Mouse (Mus musculus) ES-E14 (cell line): ENCODE measurements around the gene Lhfpl2. TPM values are rescaled to one million over a fixed set of nuclear protein-coding genes. Genes with fewer than 3 reads are reported as not detected.

Experiments used
- DNase-seq: peaks from one replicate; pipeline ENCODE4 v3.0.0-alpha.2; 2013; ENCODE audit warnings: low read depth, low spot score
- H3K27ac ChIP-seq: 2 replicates; pipeline ENCODE4 v1.5.1; 2012; ENCODE audit warnings: low read depth, mild to moderate bottlenecking, low read length, moderate library complexity, mixed read lengths; ENCODE audit not compliant: poor library complexity, insufficient read depth, severe bottlenecking
- H3K36me3 ChIP-seq: 2 replicates; pipeline ENCODE4 v1.6.1; 2012; ENCODE audit warnings: mild to moderate bottlenecking, low read length, moderate library complexity, mixed read lengths; ENCODE audit not compliant: control insufficient read depth, poor library complexity, insufficient read depth, severe bottlenecking
- H3K4me1 ChIP-seq, 2 experiments: fragments of 150-350 bp in 1 of 2; sonication (generic) in 1 of 2; 2 replicates each; pipeline ENCODE4 v1.6.1; 2012; ENCODE audit warnings: low read length in 2 of 2, mild to moderate bottlenecking in 1 of 2, mixed read lengths in 1 of 2; ENCODE audit not compliant: control insufficient read depth in 2 of 2, insufficient read depth in 2 of 2, poor library complexity in 1 of 2
- H3K4me3 ChIP-seq, 2 experiments: fragments of 150-350 bp in 1 of 2; sonication (generic) in 1 of 2; 2 replicates each; pipeline ENCODE4 v1.5.1; 2012; ENCODE audit warnings: low read length in 2 of 2, low read depth in 1 of 2, mild to moderate bottlenecking in 1 of 2, mixed read lengths in 1 of 2; ENCODE audit not compliant: insufficient read depth in 1 of 2, poor library complexity in 1 of 2, severe bottlenecking in 1 of 2
- H3K9ac ChIP-seq: 2 replicates; pipeline ENCODE4 v1.6.1; 2012; ENCODE audit warnings: low read depth, mild to moderate bottlenecking, low read length, mixed read lengths; ENCODE audit not compliant: poor library complexity, insufficient read depth, severe bottlenecking
- H3K9me3 ChIP-seq: fragments of 150-350 bp; sonication (generic); 2 replicates; pipeline ENCODE4 v1.6.1; 2012; ENCODE audit warnings: low read depth, mild to moderate bottlenecking, low read length; ENCODE audit not compliant: control insufficient read depth, insufficient read depth
- CHD2 ChIP-seq: IDR thresholded peaks from 2 replicates; pipeline ENCODE4 v1.6.1; 2014; ENCODE audit warnings: mild to moderate bottlenecking, low read depth, low read length, inconsistent platforms
- HCFC1 ChIP-seq: IDR thresholded peaks from 2 replicates; pipeline ENCODE4 v1.6.1; 2012; ENCODE audit warnings: low read length, inconsistent platforms, borderline replicate concordance; ENCODE audit not compliant: insufficient read depth
- MAFK ChIP-seq: IDR thresholded peaks from 2 replicates; pipeline ENCODE4 v1.6.1; 2014; ENCODE audit warnings: mild to moderate bottlenecking, low read depth, low read length, inconsistent platforms; ENCODE audit not compliant: insufficient read depth
- ZC3H11A ChIP-seq: IDR thresholded peaks from 2 replicates; pipeline ENCODE4 v1.6.1; 2012; ENCODE audit warnings: low read depth, mild to moderate bottlenecking, inconsistent platforms, low read length, borderline replicate concordance
- ZNF384 ChIP-seq: IDR thresholded peaks from 2 replicates; pipeline ENCODE4 v1.6.1; 2012; ENCODE audit warnings: low read depth, low read length, inconsistent platforms
- in situ Hi-C, 2 experiments: fragments of 600-800 bp; cut with MboI; formaldehyde crosslinking; loops; one replicate each; pipeline ENCODE4 v1.15.1; 2025; ENCODE audit warnings: low sequenced_read_pairs in 2 of 2, inconsistent platforms in 1 of 2; ENCODE audit not compliant: unreplicated experiment in 2 of 2
- total RNA-seq: library from RNA; depleted of rRNA; stranded (reverse); fragments of 300-350 nt; gene quantifications from 2 replicates; pipeline ENCODE4 v1.2.3, GENCODE M21; 2012

The Lhfpl2 gene
- total RNA-seq, 1 experiment, result 8.8 TPM

- TF ChIP-seq ZC3H11A, result no peak
- no peak for TF ChIP-seq ZNF384
- no peak for TF ChIP-seq HCFC1
- TF ChIP-seq MAFK, result no peak
- TF ChIP-seq CHD2, result no peak
- no peaks in the 10 kb centered on the region for H3K9me3 ChIP-seq
- no peak for DNase-seq
- H3K9ac ChIP-seq, result no peak overlapping the region
- peaks cover 5% of the 10 kb centered on the region; the same call in 1 of the 2 replicates for H3K36me3 ChIP-seq
- no peak overlapping the region for H3K27ac ChIP-seq
- in situ Hi-C loops, result no loop called here
- H3K4me1 ChIP-seq, result no peaks in the 10 kb centered on the region
- H3K4me3 ChIP-seq, result no peak overlapping the region
Observed at GRCm38 (mm10) chr13:94212716-94213115, 155.1 kb downstream of the Lhfpl2 start.

- H3K9ac ChIP-seq, result no peak overlapping the region
- H3K36me3 ChIP-seq, result no peaks in the 10 kb centered on the region
- in situ Hi-C loops, result no loop called here
- DNase-seq, result no peak
- 0 out of 4 replicates have a peak, but pooled peaks cover 0 to 2% of the 10 kb centered on the region in 2 experiments for H3K4me1 ChIP-seq
- TF ChIP-seq MAFK, result no peak
- TF ChIP-seq CHD2, result no peak
- no peak overlapping the region for H3K27ac ChIP-seq
- H3K9me3 ChIP-seq, result no peaks in the 10 kb centered on the region
- no peak overlapping the region for H3K4me3 ChIP-seq
Observed at GRCm38 (mm10) chr13:94223609-94224008, 166.0 kb downstream of the Lhfpl2 start.

GRCm38 (mm10) chr13:94224717-94225705 is 167.4 kb downstream of the Lhfpl2 start:
- Histone ChIP-seq H3K4me1 (0 out of 4 replicates have a peak, but pooled peaks cover 0 to 2% of the 10 kb centered on the region in 2 experiments), H3K4me3 (peak overlapping the region; percentile 38 to 50), H3K36me3 (0 out of 2 replicates have a peak, but pooled peaks cover 2% of the 10 kb centered on the region), H3K27ac (no peak overlapping the region), H3K9ac (peak overlapping the region; percentile 64), H3K9me3 (no peaks in the 10 kb centered on the region)
- in situ Hi-C loops, result no loop called here
- TF ChIP-seq ZC3H11A, result no peak
- TF ChIP-seq ZNF384, result no peak
- no peak for TF ChIP-seq CHD2
- TF ChIP-seq HCFC1, result no peak
- no peak for TF ChIP-seq MAFK
- DNase-seq, result no peak

- H3K36me3 ChIP-seq, result 0 out of 2 replicates have a peak, but pooled peaks cover 2% of the 10 kb centered on the region
- TF ChIP-seq MAFK, result no peak
- TF ChIP-seq CHD2, result no peak
- TF ChIP-seq ZC3H11A, result no peak
- TF ChIP-seq HCFC1, result no peak
- TF ChIP-seq ZNF384, result no peak
- no peak overlapping the region for H3K4me3 ChIP-seq
- no peak overlapping the region for H3K9ac ChIP-seq
- in situ Hi-C loops, result no loop called here
- no peak overlapping the region for H3K27ac ChIP-seq
- no peak for DNase-seq
- peaks cover 0 to 4% of the 10 kb centered on the region in 2 experiments; a peak in 1 of 4 replicates for H3K4me1 ChIP-seq
- H3K9me3 ChIP-seq, result no peaks in the 10 kb centered on the region
Observed at GRCm38 (mm10) chr13:94231871-94232270, 174.3 kb downstream of the Lhfpl2 start.
